Mouse (Mus musculus): ENCODE results near the gene B4gat1. TPM values are rescaled to one million over a fixed set of nuclear protein-coding genes. Genes with fewer than 3 reads are reported as not detected.

Gene B4gat1
- total RNA-seq, 1 experiment from 2014 or later, result not detected

Other genes starting within 250 kb of the B4gat1 start
- gene Rbm4, start 244.9 kb upstream of the B4gat1 start, total RNA-seq (2017), result 75.7 and 127 TPM in 2 replicates
- 41.8 and 81.7 TPM in 2 replicates for gene Gm21992, start 227.2 kb upstream of the B4gat1 start, total RNA-seq (2017)
- 16.8 and 17.4 TPM in 2 replicates for gene Rbm14, start 227.2 kb upstream of the B4gat1 start, total RNA-seq (2017)
- gene Ccs, start 199.5 kb upstream of the B4gat1 start, total RNA-seq (2017), result 24.1 and 24.7 TPM in 2 replicates
- not detected in 2 replicates for gene Ccdc87, start 199.5 kb upstream of the B4gat1 start, total RNA-seq (2017)
- gene Ctsf, start 183.7 kb upstream of the B4gat1 start, total RNA-seq (2017), result 18.9 and 29.8 TPM in 2 replicates
- gene Actn3, start 160.9 kb upstream of the B4gat1 start, total RNA-seq (2017), result 0.06 and 0.20 TPM in 2 replicates
- gene Zdhhc24, start 160.2 kb upstream of the B4gat1 start, total RNA-seq (2017), result 13.1 and 17.4 TPM in 2 replicates
- 2.3 and 3.2 TPM in 2 replicates for gene Bbs1, start 132.2 kb upstream of the B4gat1 start, total RNA-seq (2017)
- gene Dpp3, start 110.5 kb upstream of the B4gat1 start, total RNA-seq (2017), result 37.6 and 41.1 TPM in 2 replicates
- 0.10 TPM in 1 of 2 replicates, not detected in the other for gene Peli3, start 95.7 kb upstream of the B4gat1 start, total RNA-seq (2017)
- 50.0 and 71.5 TPM in 2 replicates for gene Mrpl11, start 76.7 kb upstream of the B4gat1 start, total RNA-seq (2017)
- gene Npas4, start 48.5 kb upstream of the B4gat1 start, total RNA-seq (2017), result not detected in 2 replicates
- 2.3 and 5.3 TPM in 2 replicates for gene Slc29a2, start 15.0 kb upstream of the B4gat1 start, total RNA-seq (2017)
- gene AC124502.3, start 65 bp downstream of the B4gat1 start, total RNA-seq (2017), result 7.3 and 8.4 TPM in 2 replicates
- 23.3 and 29.5 TPM in 2 replicates for gene Brms1, start 2.5 kb downstream of the B4gat1 start, total RNA-seq (2017)
- 0.69 TPM in 1 of 2 replicates, not detected in the other for gene Rin1, start 11.7 kb downstream of the B4gat1 start, total RNA-seq (2017)
- gene Cd248, start 29.3 kb downstream of the B4gat1 start, total RNA-seq (2017), result 0.31 and 0.74 TPM in 2 replicates
- gene Tmem151a, start 46.7 kb downstream of the B4gat1 start, total RNA-seq (2017), result not detected in 2 replicates
- gene Yif1a, start 49.7 kb downstream of the B4gat1 start, total RNA-seq (2017), result 8.2 and 12.9 TPM in 2 replicates
- 0.35 TPM in 1 of 2 replicates, not detected in the other for gene Cnih2, start 59.7 kb downstream of the B4gat1 start, total RNA-seq (2017)
- 70.4 and 70.9 TPM in 2 replicates for gene Rab1b, start 68.2 kb downstream of the B4gat1 start, total RNA-seq (2017)
- 9.8 and 10.1 TPM in 2 replicates for gene Klc2, start 79.7 kb downstream of the B4gat1 start, total RNA-seq (2017)
- 17.3 and 23.4 TPM in 2 replicates for gene Pacs1, start 234.3 kb downstream of the B4gat1 start, total RNA-seq (2017)

Data from hematopoietic stem cell, adult 5-6 weeks (primary cell).